10 mouse cellular contexts compared by ENCODE assay signal in genomic region chr5:120490679-120491192, GRCm38 (mm10). TPM values are rescaled to one million over a fixed set of nuclear protein-coding genes. Genes with fewer than 3 reads are reported as not detected.
A peak's percentile ranks its signal among the peaks of the same experiment; 100 is the strongest.
DNase-seq lines count a peak whose midpoint lies in the region; ATAC-seq and TF ChIP-seq lines count a peak whose summit lies in the region.
"Had no signal": no experiment of that assay in that cellular context is flagged by ENCODE, and none has a peak within 500 bp of the region (broad histone marks: within the 10 kb centered on the region; RNA-seq: fewer than 3 reads in every experiment).

No protein-coding gene starts in this region.

- H3K36me3 ChIP-seq in kidney, embryonic 14.5 days (ENCODE audit: control insufficient read depth, insufficient read depth, low read length), result peaks cover 36% of the 10 kb centered on the region
- peaks cover 63% of the 10 kb centered on the region for H3K36me3 ChIP-seq in heart, embryonic 12.5 days
- no peaks in the 10 kb centered on the region for H3K36me3 ChIP-seq in thymus, adult 2 months (ENCODE audit: control insufficient read depth, insufficient read depth, low read length)

- peak; percentile 78 for DNase-seq in kidney, adult 11 months
- DNase-seq in 3134 (ENCODE audit: extremely low read depth, insufficient read length, low spot score) (peak; percentile 77), ZHBTc4 (ENCODE audit: low read depth, low spot score) (peak; percentile 43)
- no peak for DNase-seq in urinary bladder, postnatal 4 days (ENCODE audit: low spot score in 2 of 2)
- DNase-seq in thymus, adult 2 months, result no peak

- no peak overlapping the region for H3K4me2 ChIP-seq in kidney, embryonic 14.5 days (replicated peaks; ENCODE audit: low read depth, low read length)
- no peak overlapping the region; the same call in 1 of the 2 replicates for H3K4me2 ChIP-seq in heart, embryonic 12.5 days

- TF ChIP-seq POLR2A in olfactory bulb, adult 2 months (IDR thresholded peaks at IDR 0.05; ENCODE audit: insufficient read depth, low read depth, low read length), result no peak
- no peak for TF ChIP-seq POLR2A in thymus, adult 2 months (IDR thresholded peaks at IDR 0.05; ENCODE audit: control insufficient read depth, extremely low read depth, insufficient read depth, low read length, poor library complexity)

- no peak for TF ChIP-seq CTCF in olfactory bulb, adult 2 months (IDR thresholded peaks at IDR 0.05; ENCODE audit: insufficient read depth, low read depth, low read length)
- no peak for TF ChIP-seq CTCF in thymus, adult 2 months (IDR thresholded peaks at IDR 0.05; ENCODE audit: borderline replicate concordance, control insufficient read depth, extremely low read depth, insufficient read depth, low read length, poor library complexity)

- no peak overlapping the region for H3K9ac ChIP-seq in kidney, embryonic 14.5 days (ENCODE audit: low read depth, low read length)
- peak overlapping the region; percentile 9; the same call in 1 of the 2 replicates for H3K9ac ChIP-seq in heart, embryonic 12.5 days

- WGBS in kidney, embryonic 14.5 days, result 86% methylated on average over 8 of the region's 8 CpGs
- 58% methylated on average over 8 of the region's 8 CpGs for WGBS in heart, embryonic 12.5 days
- WGBS in olfactory bulb, adult 2 months, result 52% methylated on average over 8 of the region's 8 CpGs
- WGBS in thymus, adult 2 months, result 95% methylated on average over 8 of the region's 8 CpGs

- H3K27me3 ChIP-seq in kidney, embryonic 14.5 days (ENCODE audit: control insufficient read depth, insufficient read depth, low read length), result no peaks in the 10 kb centered on the region
- H3K27me3 ChIP-seq in heart, embryonic 12.5 days (replicated peaks), result no peaks in the 10 kb centered on the region
- no peaks in the 10 kb centered on the region for H3K27me3 ChIP-seq in thymus, adult 2 months (ENCODE audit: control insufficient read depth, insufficient read depth, low read length)

- no peaks in the 10 kb centered on the region for H3K4me1 ChIP-seq in kidney, embryonic 14.5 days (ENCODE audit: control insufficient read depth, insufficient read depth, low read length)
- H3K4me1 ChIP-seq in heart, embryonic 12.5 days (replicated peaks), result peaks cover 12% of the 10 kb centered on the region
- peaks cover 22% of the 10 kb centered on the region for H3K4me1 ChIP-seq in olfactory bulb, adult 2 months (ENCODE audit: control insufficient read depth, insufficient read depth, low read length)
- peaks cover 3% of the 10 kb centered on the region; the same call in 1 of the 2 replicates for H3K4me1 ChIP-seq in thymus, adult 2 months (replicated peaks; ENCODE audit: control insufficient read depth, insufficient read depth, low read length)

- no peak overlapping the region for H3K4me3 ChIP-seq in kidney, embryonic 14.5 days (ENCODE audit: low read length)
- H3K4me3 ChIP-seq in heart, embryonic 12.5 days, result no peak overlapping the region
- H3K4me3 ChIP-seq in olfactory bulb, adult 2 months (ENCODE audit: insufficient read depth, low read depth, low read length), result no peak overlapping the region
- no peak overlapping the region for H3K4me3 ChIP-seq in thymus, adult 2 months (ENCODE audit: control insufficient read depth, insufficient read depth, low read length)

- H3K9me3 ChIP-seq in kidney, embryonic 14.5 days (ENCODE audit: control insufficient read depth, low read length), result no peaks in the 10 kb centered on the region
- no peaks in the 10 kb centered on the region for H3K9me3 ChIP-seq in heart, embryonic 12.5 days (replicated peaks)

- no peak for ATAC-seq in kidney, embryonic 14.5 days (ENCODE audit: low FRiP score, low TSS enrichment)
- no peak for ATAC-seq in heart, embryonic 12.5 days (ENCODE audit: insufficient number of reproducible peaks, low FRiP score)

- H3K27ac ChIP-seq in kidney, embryonic 14.5 days (ENCODE audit: low read depth, low read length), result no peak overlapping the region
- H3K27ac ChIP-seq in heart, embryonic 12.5 days (ENCODE audit: poor library complexity, severe bottlenecking), result peak overlapping the region; percentile 53
- H3K27ac ChIP-seq in olfactory bulb, adult 2 months (ENCODE audit: insufficient read depth, low read depth, low read length), result peak overlapping the region; percentile 50; the same call in 1 of the 2 replicates
- no peak overlapping the region for H3K27ac ChIP-seq in thymus, adult 2 months (ENCODE audit: control insufficient read depth, insufficient read depth, low read length)

RNA-seq across cellular contexts. Expression of gene Plbd2, which starts 12.7 kb away (rescaled TPM):
- 41.5 and 44.5 TPM in 2 replicates for polyA plus RNA-seq in kidney, embryonic 14.5 days (2014; fragmentation: Nextera tagmentation; extraction: Ambion mirVana)
- polyA plus RNA-seq in heart, embryonic 12.5 days (2016; fragmentation: Nextera tagmentation; extraction: Ambion mirVana), result 47.4 and 50.6 TPM in 2 replicates
- not detected in 2 replicates for polyA plus RNA-seq in olfactory bulb, adult 2 months (2012; ENCODE audit: insufficient read depth, insufficient read length, low replicate concordance, missing spikeins)
- polyA plus RNA-seq in thymus, adult 2 months (2012; rRNA removed), result 31.5 and 32.4 TPM in 2 replicates

RNA-seq across cellular contexts. Expression of gene Sds, which starts 14.4 kb away (rescaled TPM):
- not detected in 2 replicates for polyA plus RNA-seq in kidney, embryonic 14.5 days (2014; fragmentation: Nextera tagmentation; extraction: Ambion mirVana)
- not detected in 2 replicates for polyA plus RNA-seq in heart, embryonic 12.5 days (2016; fragmentation: Nextera tagmentation; extraction: Ambion mirVana)
- not detected in 2 replicates for polyA plus RNA-seq in olfactory bulb, adult 2 months (2012; ENCODE audit: insufficient read depth, insufficient read length, low replicate concordance, missing spikeins)
- 0.65 and 0.75 TPM in 2 replicates for polyA plus RNA-seq in thymus, adult 2 months (2012; rRNA removed)
- polyA plus RNA-seq: frontal cortex, adult 2 months had no signal

RNA-seq across cellular contexts. Expression of gene Sdsl, which starts 18.1 kb away (rescaled TPM):
- 10.5 and 12.5 TPM in 2 replicates for polyA plus RNA-seq in kidney, embryonic 14.5 days (2014; fragmentation: Nextera tagmentation; extraction: Ambion mirVana)
- 9.1 and 10.6 TPM in 2 replicates for polyA plus RNA-seq in heart, embryonic 12.5 days (2016; fragmentation: Nextera tagmentation; extraction: Ambion mirVana)
- not detected in 2 replicates for polyA plus RNA-seq in olfactory bulb, adult 2 months (2012; ENCODE audit: insufficient read depth, insufficient read length, low replicate concordance, missing spikeins)
- 1.8 and 2.5 TPM in 2 replicates for polyA plus RNA-seq in thymus, adult 2 months (2012; rRNA removed)

RNA-seq across cellular contexts. Expression of gene Slc8b1, which starts 20.2 kb away (rescaled TPM):
- 4.5 and 6.0 TPM in 2 replicates for polyA plus RNA-seq in kidney, embryonic 14.5 days (2014; fragmentation: Nextera tagmentation; extraction: Ambion mirVana)
- polyA plus RNA-seq in heart, embryonic 12.5 days (2016; fragmentation: Nextera tagmentation; extraction: Ambion mirVana), result 4.3 and 4.5 TPM in 2 replicates
- not detected in 2 replicates for polyA plus RNA-seq in olfactory bulb, adult 2 months (2012; ENCODE audit: insufficient read depth, insufficient read length, low replicate concordance, missing spikeins)
- polyA plus RNA-seq in thymus, adult 2 months (2012; rRNA removed), result 21.9 and 29.1 TPM in 2 replicates

RNA-seq across cellular contexts. Expression of gene Lhx5, which starts 59.2 kb away (rescaled TPM):
- polyA plus RNA-seq in kidney, embryonic 14.5 days (2014; fragmentation: Nextera tagmentation; extraction: Ambion mirVana), result not detected in 2 replicates
- 0.11 TPM in 1 of 2 replicates, not detected in the other for polyA plus RNA-seq in heart, embryonic 12.5 days (2016; fragmentation: Nextera tagmentation; extraction: Ambion mirVana)
- not detected in 2 replicates for polyA plus RNA-seq in olfactory bulb, adult 2 months (2012; ENCODE audit: insufficient read depth, insufficient read length, low replicate concordance, missing spikeins)
- polyA plus RNA-seq in thymus, adult 2 months (2012; rRNA removed), result 0.03 and 0.23 TPM in 2 replicates
- polyA plus RNA-seq: liver, embryonic 16.5 days had no signal

Comparison
In these comparisons a context has a peak if more than half of its experiments do, and no peak if none do; other contexts are left out.
1. DNase-seq: peak in kidney, adult 11 months (single experiment), 3134 (single experiment) and ZHBTc4 (single experiment); none in urinary bladder, postnatal 4 days (0 of 2) and thymus, adult 2 months (single experiment).
2. H3K27ac ChIP-seq: peak in heart, embryonic 12.5 days (single experiment) and olfactory bulb, adult 2 months (single experiment); none in kidney, embryonic 14.5 days (single experiment) and thymus, adult 2 months (single experiment).